9 mouse cellular contexts compared by ENCODE assay signal in the genomic region with DNA sequence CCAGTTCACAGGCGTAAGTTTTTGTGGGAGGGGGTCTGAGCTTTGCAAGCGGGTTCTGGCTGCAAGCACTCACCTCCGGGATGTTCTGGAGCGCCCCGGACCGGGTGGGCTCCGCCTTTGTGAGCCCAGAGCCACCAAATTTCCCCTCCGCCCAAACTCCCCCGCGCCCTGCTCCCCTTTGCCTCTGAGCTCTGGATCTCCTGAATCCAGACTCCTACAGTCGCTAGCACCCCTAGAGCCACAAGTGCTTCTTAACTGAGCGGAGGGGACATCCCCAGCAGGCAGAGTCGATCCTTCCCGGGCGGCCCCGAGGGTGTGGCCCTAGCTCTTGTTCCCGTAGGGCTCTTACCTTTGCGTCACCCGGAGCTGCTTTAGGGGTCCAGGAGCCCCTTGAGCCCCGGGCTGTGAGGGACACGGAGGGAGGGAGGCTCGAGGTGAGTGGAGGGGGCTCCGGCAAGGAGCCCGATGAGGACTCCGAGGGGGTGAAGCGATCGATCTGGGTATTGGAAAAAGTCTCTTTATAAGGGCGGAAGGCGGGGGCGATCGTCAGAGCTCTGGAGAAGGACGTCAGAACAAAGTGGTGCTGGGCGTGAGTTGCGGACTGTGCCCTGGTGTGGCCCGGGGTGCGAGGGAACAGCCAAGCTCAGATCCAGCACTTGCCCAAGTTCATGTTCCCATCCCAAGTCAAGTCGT. TPM values are rescaled to one million over a fixed set of nuclear protein-coding genes. Genes with fewer than 3 reads are reported as not detected.
DNase-seq lines count a peak whose midpoint lies in the region; ATAC-seq and TF ChIP-seq lines count a peak whose summit lies in the region.
"Had no signal": no experiment of that assay in that cellular context is flagged by ENCODE, and none has a peak within 500 bp of the region (broad histone marks: within the 10 kb centered on the region; RNA-seq: fewer than 3 reads in every experiment).

No protein-coding gene starts in this region.

- H3K9ac ChIP-seq in forebrain, embryonic 12.5 days, result peak overlapping the region; percentile 57
- no peak overlapping the region for H3K9ac ChIP-seq in liver, embryonic 14.5 days (replicated peaks)

- no peak overlapping the region for H3K27ac ChIP-seq in forebrain, embryonic 12.5 days
- H3K27ac ChIP-seq in liver, embryonic 14.5 days, result no peak overlapping the region

- no peak for TF ChIP-seq POLR2A in brain, embryonic 14.5 days (IDR thresholded peaks at IDR 0.05; ENCODE audit: borderline replicate concordance, extremely low read depth, insufficient read depth, insufficient read length, poor library complexity, severe bottlenecking)

- no peak for TF ChIP-seq CTCF in brain, embryonic 14.5 days (IDR thresholded peaks at IDR 0.05; ENCODE audit: borderline replicate concordance, extremely low read depth, insufficient read depth, insufficient read length)
- TF ChIP-seq CTCF in liver, embryonic 14.5 days (IDR thresholded peaks at IDR 0.05; ENCODE audit: low read depth), result no peak

- peaks cover 6% of the 10 kb centered on the region for H3K4me1 ChIP-seq in forebrain, embryonic 12.5 days
- H3K4me1 ChIP-seq in liver, embryonic 14.5 days (replicated peaks; ENCODE audit: control insufficient read depth in 2 of 2, insufficient read depth in 2 of 2, low read length in 1 of 2), result no peaks in the 10 kb centered on the region

- no peaks in the 10 kb centered on the region for H3K9me3 ChIP-seq in forebrain, embryonic 12.5 days
- no peaks in the 10 kb centered on the region for H3K9me3 ChIP-seq in liver, embryonic 14.5 days (ENCODE audit: control insufficient read depth, low read length)

- peak; percentile 7 to 10 for DNase-seq in kidney, postnatal 4 days
- no peak for DNase-seq in kidney, adult 8-10 months
- DNase-seq in brain, embryonic 14.5 days (ENCODE audit: low read depth), result peak; percentile 47
- DNase-seq in liver, embryonic 14.5 days (ENCODE audit: low read depth in 3 of 3, low spot score in 3 of 3), result no peak
- DNase-seq in yolk sac, embryonic 10.5 days (ENCODE audit: low spot score), result peak; percentile 5
- DNase-seq in spleen, adult 12 weeks (ENCODE audit: low spot score), result no peak
- DNase-seq in adrenal gland, postnatal 10 days, result no peak

- peak overlapping the region; percentile 46 for H3K4me3 ChIP-seq in forebrain, embryonic 12.5 days (replicated peaks)
- no peak overlapping the region for H3K4me3 ChIP-seq in liver, embryonic 14.5 days (ENCODE audit: insufficient read depth in 1 of 2, low read depth in 2 of 2, low read length in 2 of 2)

- no peak for TF ChIP-seq EP300 in liver, embryonic 14.5 days (IDR thresholded peaks at IDR 0.05; ENCODE audit: low read depth)

- peak overlapping the region; percentile 90 for H3K4me2 ChIP-seq in forebrain, embryonic 12.5 days
- H3K4me2 ChIP-seq in liver, embryonic 14.5 days (ENCODE audit: low read depth), result peak overlapping the region; percentile 16; the same call in 1 of the 2 replicates

- peak; percentile 77 for ATAC-seq in forebrain, embryonic 12.5 days (ENCODE audit: low FRiP score)
- no peak for ATAC-seq in liver, embryonic 14.5 days (ENCODE audit: insufficient read depth)

- 1% methylated on average over 37 of the region's 37 CpGs for WGBS in forebrain, embryonic 12.5 days
- 4% methylated on average over 37 of the region's 37 CpGs for WGBS in liver, embryonic 14.5 days (ENCODE audit: insufficient replicate concordance)

- H3K36me3 ChIP-seq in forebrain, embryonic 12.5 days (replicated peaks), result no peaks in the 10 kb centered on the region
- no peaks in the 10 kb centered on the region for H3K36me3 ChIP-seq in liver, embryonic 14.5 days (replicated peaks; ENCODE audit: control insufficient read depth, insufficient read depth, low read depth)

- H3K27me3 ChIP-seq in forebrain, embryonic 12.5 days, result peaks cover 8% of the 10 kb centered on the region; the same call in 1 of the 2 replicates
- H3K27me3 ChIP-seq in liver, embryonic 14.5 days (ENCODE audit: control insufficient read depth, insufficient read depth, low read length), result no peaks in the 10 kb centered on the region

RNA-seq across cellular contexts. Expression of a gene that starts 0.5 kb away (rescaled TPM):
- polyA plus RNA-seq in brain, embryonic 14.5 days (2012; rRNA removed), result 2.1 and 5.0 TPM in 2 replicates
- 0.36 and 0.84 TPM in 2 replicates for polyA plus RNA-seq in forebrain, embryonic 12.5 days (2016; fragmentation: Nextera tagmentation; extraction: Ambion mirVana)
- 0.01 and 0.02 TPM in 2 replicates for polyA plus RNA-seq in liver, embryonic 14.5 days (2012; rRNA removed)
- polyA plus RNA-seq in liver, embryonic 14.5 days (2014; fragmentation: Nextera tagmentation; extraction: Ambion mirVana), result 0.01 TPM in 1 of 2 replicates, not detected in the other
- under 1 TPM; 0.09 to 0.12 TPM for total RNA-seq in adrenal gland, postnatal 10 days (2021)
- total RNA-seq: liver, adult 2 months had no signal
- polyA plus RNA-seq: liver, adult 2 months had no signal

Comparison
In these comparisons a context has a peak if more than half of its experiments do, and no peak if none do; other contexts are left out.
1. DNase-seq: peak in kidney, postnatal 4 days (2 of 2), brain, embryonic 14.5 days (single experiment) and yolk sac, embryonic 10.5 days (single experiment); none in kidney, adult 8-10 months (0 of 2), liver, embryonic 14.5 days (0 of 3), spleen, adult 12 weeks (single experiment) and adrenal gland, postnatal 10 days (single experiment).